ENCODE assay signal across 17 mouse cellular contexts in the genomic region with DNA sequence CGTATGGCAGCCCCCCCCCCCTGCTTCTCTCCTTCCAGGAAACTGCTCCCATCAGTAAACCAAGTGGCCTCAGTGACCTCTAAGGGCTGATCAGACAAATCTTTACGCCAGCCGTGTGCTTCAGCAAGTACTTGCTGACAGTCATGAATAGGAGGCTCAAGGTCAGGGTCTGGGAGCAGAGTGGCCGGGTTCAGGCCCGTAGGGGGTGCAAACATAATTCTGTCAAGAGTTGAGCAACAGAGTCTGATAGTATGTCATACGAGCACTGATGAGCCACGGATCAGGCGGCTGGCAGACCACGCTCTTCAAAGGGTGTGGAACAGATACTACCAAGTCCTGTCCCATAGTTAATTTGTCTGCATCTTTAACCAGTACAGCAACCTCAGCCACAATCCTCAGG.
"Had no signal": no experiment of that assay in that cellular context is flagged by ENCODE, and none has a peak within 500 bp of the region (broad histone marks: within the 10 kb centered on the region; RNA-seq: fewer than 3 reads in every experiment).

No protein-coding gene starts in this region.

- H3K4me2 ChIP-seq: kidney, embryonic 15.5 days; limb, embryonic 12.5 days; limb, embryonic 15.5 days; liver, embryonic 12.5 days; liver, embryonic 15.5 days; midbrain, embryonic 11.5 days had no signal

- H3K4me3 ChIP-seq: kidney, embryonic 15.5 days; limb, embryonic 12.5 days; limb, embryonic 15.5 days; liver, embryonic 12.5 days; liver, embryonic 15.5 days had no signal

- ATAC-seq: liver, embryonic 12.5 days had no signal

- DNase-seq: kidney, postnatal 10 days; kidney, postnatal 36 days; left cerebral cortex, postnatal 4 days; lung, adult 2 months; lung, postnatal 14 days; lung, postnatal 4 days; midbrain, embryonic 14.5 days; thymus, adult 2 months; thymus, postnatal 14 days; thymus, postnatal 4 days had no signal

- H3K27ac ChIP-seq: kidney, embryonic 15.5 days; limb, embryonic 12.5 days; limb, embryonic 15.5 days; liver, embryonic 12.5 days; liver, embryonic 15.5 days; stomach, postnatal 0 days had no signal

- H3K9ac ChIP-seq: kidney, embryonic 15.5 days; limb, embryonic 12.5 days; limb, embryonic 15.5 days; liver, embryonic 12.5 days; liver, embryonic 15.5 days had no signal

- H3K36me3 ChIP-seq: kidney, embryonic 15.5 days; limb, embryonic 12.5 days; liver, embryonic 12.5 days; liver, embryonic 15.5 days had no signal

- H3K27me3 ChIP-seq: kidney, embryonic 15.5 days; limb, embryonic 12.5 days; limb, embryonic 15.5 days; liver, embryonic 12.5 days; liver, embryonic 15.5 days had no signal

- H3K9me3 ChIP-seq: kidney, embryonic 15.5 days; limb, embryonic 12.5 days; limb, embryonic 15.5 days; liver, embryonic 12.5 days; liver, embryonic 15.5 days had no signal
